Mouse (Mus musculus) olfactory bulb, adult 2 months (tissue): ENCODE data around the gene Ttc34. TPM values are rescaled to one million over a fixed set of nuclear protein-coding genes. Genes with fewer than 3 reads are reported as not detected.

Experiments
- H3K27ac ChIP-seq: fragments of 200-500 bp; 2 replicates; pipeline ENCODE4 v1.5.1; 2012; ENCODE audit warnings: low read depth, low read length; ENCODE audit not compliant: insufficient read depth
- H3K4me1 ChIP-seq: fragments of 200-500 bp; 2 replicates; pipeline ENCODE4 v1.6.1; 2012; ENCODE audit warnings: low read length; ENCODE audit not compliant: control insufficient read depth, insufficient read depth
- H3K4me3 ChIP-seq: fragments of 200-500 bp; 2 replicates; pipeline ENCODE4 v1.5.1; 2012; ENCODE audit warnings: mild to moderate bottlenecking, low read depth, low read length, moderate library complexity; ENCODE audit not compliant: insufficient read depth
- CTCF ChIP-seq: fragments of 200-500 bp; IDR thresholded peaks from 2 replicates; pipeline ENCODE4 v1.5.1; 2012; ENCODE audit warnings: low read depth, mild to moderate bottlenecking, low read length, moderate library complexity; ENCODE audit not compliant: insufficient read depth
- POLR2A ChIP-seq: fragments of 200-500 bp; IDR thresholded peaks from 2 replicates; pipeline ENCODE4 v1.6.1; 2012; ENCODE audit warnings: mild to moderate bottlenecking, low read depth, low read length, moderate library complexity; ENCODE audit not compliant: insufficient read depth
- WGBS: fragments of 180-500 bp; shearing (Covaris S2); methylation state at CpG from one replicate; pipeline ENCODE4 v1.1.7; 2018; 5-methylcytosine and 5-hydroxymethylcytosine counted together
- polyA plus RNA-seq: library from polyadenylated mRNA; stranded (reverse); fragments of >200 nt; gene quantifications from 2 replicates; pipeline ENCODE4 v1.2.4, GENCODE M21; 2012; ENCODE audit warnings: low replicate concordance; ENCODE audit not compliant: missing spikeins, insufficient read depth, insufficient read length

Gene Ttc34
- polyA plus RNA-seq = not detected in 2 replicates

DNA sequence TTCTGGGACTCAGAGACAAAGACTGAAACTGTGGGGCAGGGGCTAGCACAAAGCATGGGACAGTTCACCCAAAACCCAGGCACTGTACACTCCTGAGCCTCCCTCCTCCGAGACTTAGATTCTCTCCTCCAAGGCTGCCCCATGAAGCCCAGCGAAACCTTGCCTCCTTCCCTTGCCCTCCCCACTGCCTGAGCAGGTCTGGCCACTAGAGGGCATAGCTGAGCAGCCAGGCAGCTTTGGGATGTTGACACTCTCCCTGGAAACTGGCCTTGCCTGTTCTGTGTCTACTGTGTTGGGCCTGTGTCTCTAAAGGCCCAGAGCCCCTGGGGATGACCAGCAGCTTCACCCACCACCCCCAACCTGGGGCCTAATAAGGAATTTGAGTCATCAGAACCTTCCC is at the start of gene Ttc34:
Ttc34 (plus strand) TSS at position 290 of the 400 bp plus-strand sequence.
- TF ChIP-seq POLR2A (no peak), CTCF (peak; percentile 68)
- 53% methylated on average over 2 of the region's 2 CpGs for WGBS

DNA sequence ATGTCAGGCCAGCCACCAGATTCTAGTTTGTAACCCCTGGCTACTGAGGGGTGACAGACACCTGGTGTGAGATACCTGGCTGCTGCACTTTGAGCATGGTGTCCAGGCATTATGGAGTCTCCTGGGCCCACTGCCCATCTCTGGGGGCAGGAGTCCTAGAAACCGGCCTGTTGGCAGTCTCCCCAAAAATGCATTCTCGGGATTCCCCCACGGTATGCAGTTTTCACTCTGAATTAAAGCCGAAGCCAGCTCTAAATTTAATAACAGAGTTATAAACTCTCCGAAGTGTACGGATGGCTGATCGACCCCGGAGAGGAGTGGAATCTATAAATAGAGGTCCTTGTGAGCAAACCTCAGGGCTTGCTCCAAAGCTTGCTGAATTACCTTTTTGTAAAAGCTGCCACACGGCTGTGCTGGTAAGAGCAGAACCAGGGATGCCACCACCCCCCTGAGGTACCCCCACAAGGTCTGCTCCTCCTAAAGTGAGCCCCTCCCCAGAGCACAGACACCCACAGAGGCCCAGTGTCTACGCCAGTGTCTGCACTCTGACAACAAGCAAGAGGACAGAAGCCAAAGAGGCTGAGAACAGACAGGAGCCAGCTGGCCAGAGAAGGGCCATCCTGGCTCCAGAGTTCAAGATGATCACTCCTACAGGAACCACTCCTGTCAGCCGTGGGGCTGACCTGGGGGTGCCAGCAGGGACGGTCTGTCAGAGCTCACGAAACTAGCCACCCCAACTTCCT is 49.1 kb upstream of the Ttc34 start:
- H3K4me1 ChIP-seq = peaks cover 4% of the 10 kb centered on the region; the same call in 1 of the 2 replicates
- H3K27ac ChIP-seq = no peak overlapping the region
- H3K4me3 ChIP-seq = no peak overlapping the region
- TF ChIP-seq CTCF = no peak
- TF ChIP-seq POLR2A = no peak
- WGBS = 42% methylated on average over 13 of the region's 13 CpGs

More for the DNA sequence above, at the start of gene Ttc34:
- Histone ChIP-seq H3K27ac (no peak within 1 kb of the TSS), H3K4me3 (no peak within 1 kb of the TSS), H3K4me1 (0 out of 2 replicates have a peak, but pooled peaks cover 3% of the 10 kb centered on the region)

DNA sequence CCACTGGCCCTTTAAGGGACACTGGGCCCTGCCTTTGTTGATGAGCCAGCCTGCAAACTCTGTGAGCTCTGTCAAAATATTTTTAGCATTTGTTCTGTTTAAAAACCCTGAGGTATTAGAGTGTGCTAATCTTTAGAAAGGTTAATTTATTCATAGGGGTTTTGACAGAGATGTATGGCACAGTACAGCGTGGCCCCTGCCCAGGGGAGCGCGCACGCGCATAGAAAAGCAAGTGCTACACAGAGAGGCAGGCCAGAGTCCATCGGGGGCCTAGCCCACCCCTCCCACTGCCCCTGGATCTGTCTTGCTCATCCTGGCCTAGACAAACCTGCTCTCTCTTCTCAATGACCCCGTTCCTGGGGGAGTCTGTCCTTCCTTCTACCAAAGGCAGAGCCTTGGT is 45.4 kb upstream of the Ttc34 start:
- 82% methylated on average over 7 of the region's 7 CpGs for WGBS
- peaks cover 4% of the 10 kb centered on the region; the same call in 1 of the 2 replicates for H3K4me1 ChIP-seq
- H3K27ac ChIP-seq = no peak overlapping the region
- H3K4me3 ChIP-seq = no peak overlapping the region
- TF ChIP-seq POLR2A = no peak
- TF ChIP-seq CTCF = no peak

DNA sequence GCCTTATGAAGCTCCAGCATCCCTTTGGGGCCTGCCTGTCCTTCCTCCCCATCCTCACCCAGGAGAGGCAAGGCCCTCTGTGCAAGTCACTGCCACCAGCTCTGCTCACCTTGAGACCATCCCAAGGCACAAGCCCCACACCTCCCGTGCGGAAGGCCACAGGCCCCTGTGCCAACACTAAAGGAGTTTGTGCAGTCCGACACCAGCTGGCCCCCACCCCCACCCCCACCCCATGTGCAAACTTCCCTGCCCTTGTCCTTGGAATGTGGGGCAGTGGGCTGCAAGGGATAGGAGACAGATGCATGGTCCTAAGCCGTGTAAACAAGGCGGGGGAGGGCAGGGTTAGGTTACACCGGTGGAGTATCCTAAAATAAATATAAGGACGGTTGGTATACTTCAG is 43.8 kb upstream of the Ttc34 start:
- Histone ChIP-seq H3K4me3 (no peak overlapping the region), H3K4me1 (peaks cover under 1% of the 10 kb centered on the region; the same call in 1 of the 2 replicates), H3K27ac (no peak overlapping the region)
- TF ChIP-seq CTCF = no peak
- TF ChIP-seq POLR2A = no peak
- 92% methylated on average over 7 of the region's 7 CpGs for WGBS

DNA sequence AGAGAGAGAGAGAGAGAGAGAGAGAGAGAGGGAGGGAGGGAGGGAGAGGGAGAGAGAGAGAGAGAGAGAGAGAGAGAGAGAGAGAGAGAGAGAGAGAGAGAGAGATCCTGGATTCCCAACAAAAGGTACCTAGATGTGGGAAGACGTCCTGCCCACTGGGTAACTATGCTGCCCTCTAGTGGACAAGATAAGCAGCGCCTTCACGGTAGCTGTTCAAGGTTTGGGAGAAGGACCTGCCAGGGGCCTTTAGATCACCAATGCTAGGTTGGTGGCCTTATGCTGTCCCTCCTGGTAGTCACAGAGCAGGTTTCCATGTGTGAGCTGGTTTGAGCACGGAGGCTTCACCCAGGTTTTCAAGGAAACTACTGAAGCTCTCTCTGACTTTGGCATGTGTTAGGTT is 39.4 kb upstream of the Ttc34 start:
- TF ChIP-seq CTCF (0 out of 2 replicates have a peak, but pooled peaks have one; percentile 18), POLR2A (no peak)
- WGBS = 13% methylated on average over 4 of the region's 4 CpGs
- Histone ChIP-seq H3K4me3 (no peak overlapping the region), H3K4me1 (peaks cover 6% of the 10 kb centered on the region; the same call in 1 of the 2 replicates), H3K27ac (no peak overlapping the region)

DNA sequence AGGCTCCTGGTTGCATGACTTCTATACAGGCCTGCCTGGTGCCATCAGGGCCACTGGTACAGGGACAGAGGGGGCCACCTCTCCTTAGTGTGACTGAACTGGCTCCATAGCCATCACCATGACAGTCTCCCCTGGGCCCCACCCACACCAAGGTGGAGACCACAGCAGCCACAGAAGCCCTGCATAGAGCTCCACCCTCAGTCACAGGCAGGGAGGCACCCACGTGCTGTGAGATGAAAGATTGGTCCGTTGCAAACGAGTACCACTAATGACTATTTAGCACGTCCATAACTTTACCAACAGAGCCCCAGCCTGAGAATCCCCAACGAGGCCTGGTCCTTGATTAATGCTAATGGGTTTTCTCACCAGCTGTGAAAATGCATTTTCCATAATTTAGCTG is 36.7 kb upstream of the Ttc34 start:
- Histone ChIP-seq H3K4me3 (no peak overlapping the region), H3K4me1 (peaks cover 6% of the 10 kb centered on the region; the same call in 1 of the 2 replicates), H3K27ac (no peak overlapping the region)
- WGBS = 66% methylated on average over 5 of the region's 5 CpGs
- no peak for TF ChIP-seq POLR2A

DNA sequence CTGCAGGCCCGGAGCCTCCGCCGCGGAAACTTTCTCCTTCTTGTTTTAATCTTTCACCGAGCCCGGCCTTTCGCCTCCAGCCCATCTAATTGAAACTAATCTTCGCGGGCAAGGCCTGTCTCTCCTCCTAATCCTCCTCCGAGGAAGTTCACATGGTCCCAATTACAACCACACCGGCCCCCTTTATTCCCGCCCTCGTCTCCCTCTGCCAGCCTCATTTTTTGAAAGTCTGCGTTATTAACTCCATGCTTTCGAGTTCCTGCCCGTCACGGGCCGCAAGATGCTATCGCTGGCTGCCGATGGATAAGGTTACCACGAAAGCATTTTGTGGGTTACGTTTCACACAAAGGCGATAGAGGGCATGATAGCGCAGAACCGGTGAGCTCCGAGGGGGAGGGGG is 35.0 kb upstream of the Ttc34 start:
- Histone ChIP-seq H3K4me3 (no peak overlapping the region), H3K27ac (no peak overlapping the region), H3K4me1 (peaks cover 6% of the 10 kb centered on the region; the same call in 1 of the 2 replicates)
- no peak for TF ChIP-seq POLR2A
- TF ChIP-seq CTCF = no peak
- WGBS = 22% methylated on average over 26 of the region's 26 CpGs

DNA sequence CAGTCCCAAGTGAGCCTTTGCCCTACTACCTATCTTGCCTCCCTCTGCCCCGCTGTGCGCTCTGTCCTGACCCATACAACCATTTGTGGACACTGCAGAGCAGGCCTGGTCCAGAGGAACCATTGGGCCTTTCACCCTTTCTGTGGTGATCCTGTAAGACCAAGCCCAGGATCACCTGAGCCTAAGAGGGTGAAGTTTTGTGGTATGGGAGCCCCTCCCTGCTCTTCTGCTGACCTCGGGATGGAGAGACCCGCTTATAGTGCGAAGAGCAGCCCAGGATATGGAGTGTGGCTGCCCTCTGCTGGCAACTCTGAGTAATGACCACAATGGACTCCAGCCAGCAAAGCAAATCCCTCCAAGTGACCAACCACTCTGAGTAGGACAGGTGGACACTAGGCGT is 11.6 kb upstream of the Ttc34 start:
- TF ChIP-seq POLR2A (no peak), CTCF (peak; percentile 86)
- H3K4me1 ChIP-seq = peaks cover 5% of the 10 kb centered on the region; the same call in 1 of the 2 replicates
- WGBS = 35% methylated on average over 6 of the region's 6 CpGs
- no peak overlapping the region for H3K27ac ChIP-seq
- no peak overlapping the region for H3K4me3 ChIP-seq

DNA sequence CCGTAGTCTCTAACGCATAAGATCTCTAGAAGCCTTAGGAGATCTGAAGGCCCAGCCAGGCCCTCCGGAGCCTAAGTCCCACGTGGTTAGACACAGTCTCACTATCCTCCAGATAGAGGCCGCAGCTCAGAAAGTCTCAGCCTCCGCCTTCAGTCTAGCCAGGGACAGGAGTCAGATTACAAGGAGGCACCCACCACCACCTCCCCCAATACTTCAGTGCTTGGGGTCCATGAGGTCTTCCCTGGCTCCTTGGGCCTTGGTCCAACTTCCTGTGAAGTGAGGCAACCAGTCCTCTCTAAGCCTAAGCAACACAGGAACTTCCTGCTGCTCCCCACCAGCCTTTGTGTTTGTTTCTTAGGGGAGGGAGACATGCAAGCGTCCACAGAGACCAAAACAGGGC is 11.0 kb upstream of the Ttc34 start:
- TF ChIP-seq POLR2A = no peak
- WGBS = 57% methylated on average over 7 of the region's 7 CpGs
- H3K4me3 ChIP-seq = no peak overlapping the region
- no peak overlapping the region for H3K27ac ChIP-seq
- H3K4me1 ChIP-seq = peaks cover 5% of the 10 kb centered on the region; the same call in 1 of the 2 replicates

DNA sequence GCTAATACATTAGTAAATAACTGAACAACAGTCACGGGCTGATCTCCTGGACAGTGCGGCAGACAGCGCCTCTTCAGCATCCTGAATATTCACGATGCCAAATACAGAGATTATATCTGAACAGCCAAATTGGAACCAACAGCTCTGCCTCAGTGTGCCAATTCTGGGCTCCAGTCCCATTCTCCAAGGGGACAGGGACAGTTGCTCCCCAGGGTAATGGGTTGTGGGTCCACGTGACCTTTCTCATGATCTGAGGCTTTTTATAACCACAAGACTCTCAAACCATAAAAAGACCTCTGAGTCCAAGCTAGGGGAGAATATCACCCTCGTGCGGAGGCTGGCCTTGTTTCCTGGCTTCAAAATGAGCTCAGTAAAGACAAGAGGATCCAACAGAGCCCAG is 10.1 kb upstream of the Ttc34 start:
- 62% methylated on average over 7 of the region's 7 CpGs for WGBS
- Histone ChIP-seq H3K4me1 (peaks cover 8% of the 10 kb centered on the region; the same call in 1 of the 2 replicates), H3K4me3 (no peak overlapping the region), H3K27ac (no peak overlapping the region)
- TF ChIP-seq CTCF = no peak
- TF ChIP-seq POLR2A = no peak
